Mouse (Mus musculus) G1E (cell line): ENCODE results near the gene Lims1. TPM values are rescaled to one million over a fixed set of nuclear protein-coding genes. Genes with fewer than 3 reads are reported as not detected.

Experiments used
- ATAC-seq: 2 replicates; pipeline ENCODE4 v1.8.0; 2016; ENCODE audit warnings: mild to moderate bottlenecking; ENCODE audit not compliant: insufficient number of reproducible peaks, poor library complexity, low FRiP score, severe bottlenecking; ENCODE audit errors: extremely low read depth
- DNase-seq: peaks from one replicate; pipeline ENCODE4 v3.0.0; 2012; ENCODE audit warnings: low spot score
- H3K27me3 ChIP-seq: 2 replicates; pipeline ENCODE4 v1.6.1; 2012; ENCODE audit warnings: mild to moderate bottlenecking, low read length, inconsistent platforms; ENCODE audit not compliant: insufficient read depth
- H3K36me3 ChIP-seq: replicated peaks from 2 replicates; pipeline ENCODE3; 2012; ENCODE audit warnings: mild to moderate bottlenecking, inconsistent platforms
- H3K4me1 ChIP-seq: 2 replicates; pipeline ENCODE4 v1.6.1; 2012; ENCODE audit warnings: low read depth, low read length, inconsistent platforms, mixed read lengths; ENCODE audit not compliant: insufficient read depth
- H3K4me3 ChIP-seq: 2 replicates; pipeline ENCODE4 v1.5.1; 2012; ENCODE audit warnings: low read depth, mild to moderate bottlenecking, inconsistent platforms, low read length, moderate library complexity, mixed read lengths
- H3K9me3 ChIP-seq: replicated peaks from 2 replicates; pipeline ENCODE4 v1.6.1; 2012; ENCODE audit warnings: inconsistent platforms
- CTCF ChIP-seq: IDR thresholded peaks from 2 replicates; pipeline ENCODE4 v1.5.1; 2012; ENCODE audit warnings: low read depth, low read length, inconsistent platforms, mixed read lengths
- GATA1 ChIP-seq: IDR thresholded peaks from 2 replicates; pipeline ENCODE4 v1.6.1; 2012; ENCODE audit warnings: borderline replicate concordance, low read length, inconsistent platforms, mixed read lengths
- GATA2 ChIP-seq: IDR thresholded peaks from 2 replicates; pipeline ENCODE4 v1.6.1; 2012; ENCODE audit warnings: low read depth, low read length, inconsistent platforms, borderline replicate concordance
- POLR2AphosphoS5 ChIP-seq: IDR thresholded peaks from 2 replicates; pipeline ENCODE4 v1.6.1; 2012; ENCODE audit warnings: low read depth, low read length, inconsistent platforms; ENCODE audit not compliant: insufficient replicate concordance
- TAL1 ChIP-seq: conservative IDR thresholded peaks from 2 replicates; pipeline ENCODE4 v1.6.1; 2012; ENCODE audit warnings: low read depth, low read length, inconsistent platforms, mixed read lengths
- polyA plus RNA-seq: library from polyadenylated mRNA; stranded (reverse); fragments of >175 nt; gene quantifications from 2 replicates; pipeline ENCODE4 v1.2.3, GENCODE M21; 2012
- total RNA-seq, 2 experiments: library from RNA; stranded (forward) in 1 of 2; stranded (reverse) in 1 of 2; fragments of 200-1000 nt in 1 of 2; fragments of >200 nt in 1 of 2; fragmentation: Nextera tagmentation in 1 of 2; gene quantifications; 2 replicates each; pipeline ENCODE4 v1.2.3; 2014 to 2017

The Lims1 gene
- total and polyA plus RNA-seq, 3 experiments: 1.6 to 81.3 (median 64.7) TPM

DNA sequence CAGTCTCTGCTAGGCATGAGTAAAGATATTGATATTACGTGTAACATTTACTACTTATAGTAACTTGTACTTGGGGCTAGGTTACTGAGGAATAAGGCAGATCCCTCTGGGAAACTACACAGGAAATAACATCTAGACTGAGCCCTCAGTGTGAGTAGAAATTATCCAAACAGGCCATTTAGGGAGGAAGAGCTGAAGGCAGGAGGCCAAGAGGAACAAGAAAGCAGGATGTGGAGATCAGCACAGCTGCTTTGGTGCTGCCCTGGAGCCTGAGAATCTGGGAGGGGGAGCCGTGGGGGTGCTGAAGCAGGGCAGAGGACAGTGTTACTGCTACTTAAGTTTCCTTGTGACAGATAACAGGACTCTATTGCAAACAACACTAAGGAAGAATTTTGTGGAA lies 18.4 kb downstream of the Lims1 start:
- H3K4me3 ChIP-seq: no peak overlapping the region
- no peak for ATAC-seq
- no peaks in the 10 kb centered on the region for H3K36me3 ChIP-seq
- TF ChIP-seq GATA1 (no peak), CTCF (no peak), POLR2AphosphoS5 (no peak), GATA2 (no peak), TAL1 (no peak)
- H3K4me1 ChIP-seq: no peaks in the 10 kb centered on the region
- H3K27me3 ChIP-seq: no peaks in the 10 kb centered on the region
- no peaks in the 10 kb centered on the region for H3K9me3 ChIP-seq
- DNase-seq: no peak

- Histone ChIP-seq H3K4me1 (no peaks in the 10 kb centered on the region), H3K4me3 (no peak overlapping the region), H3K36me3 (no peaks in the 10 kb centered on the region), H3K27me3 (no peaks in the 10 kb centered on the region), H3K9me3 (no peaks in the 10 kb centered on the region)
- no peak for TF ChIP-seq POLR2AphosphoS5
- TF ChIP-seq CTCF: no peak
- no peak for TF ChIP-seq GATA2
- no peak for TF ChIP-seq GATA1
- TF ChIP-seq TAL1: no peak
- ATAC-seq: no peak
- no peak for DNase-seq
Observed at GRCm38 (mm10) chr10:58342199-58342598, 18.9 kb downstream of the Lims1 start.

- Histone ChIP-seq H3K9me3 (no peaks in the 10 kb centered on the region), H3K36me3 (no peaks in the 10 kb centered on the region), H3K4me1 (no peaks in the 10 kb centered on the region), H3K27me3 (no peaks in the 10 kb centered on the region), H3K4me3 (no peak overlapping the region)
- ATAC-seq (no peak), DNase-seq (no peak)
- TF ChIP-seq GATA2 (no peak), POLR2AphosphoS5 (no peak), GATA1 (no peak), CTCF (no peak), TAL1 (no peak)
Observed at GRCm38 (mm10) chr10:58343552-58343951, 20.3 kb downstream of the Lims1 start.

DNA sequence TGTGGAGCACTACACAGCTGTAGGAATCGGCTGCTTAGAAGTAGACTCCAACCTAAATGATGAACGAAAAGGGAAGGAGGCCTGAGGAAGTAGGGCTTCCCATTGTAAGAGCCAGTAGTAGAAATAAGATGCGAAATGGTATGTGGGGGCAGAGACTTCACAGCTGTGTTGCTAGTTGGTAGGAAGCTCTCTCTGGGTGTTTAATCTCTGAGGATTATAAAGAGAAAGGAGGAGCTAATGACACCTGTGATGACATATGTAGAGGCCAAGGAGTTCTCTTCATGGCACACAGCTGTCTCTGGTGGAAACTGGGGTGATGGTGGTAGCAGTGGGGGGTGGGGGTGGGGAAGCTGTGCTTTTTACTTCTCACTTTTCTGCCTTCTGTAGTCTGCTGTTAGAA lies 27.3 kb downstream of the Lims1 start:
- DNase-seq (no peak), ATAC-seq (no peak)
- H3K4me3 ChIP-seq: no peak overlapping the region
- H3K27me3 ChIP-seq: no peaks in the 10 kb centered on the region
- no peak for TF ChIP-seq TAL1
- TF ChIP-seq CTCF: no peak
- TF ChIP-seq POLR2AphosphoS5: no peak
- TF ChIP-seq GATA1: no peak
- TF ChIP-seq GATA2: no peak
- peaks cover 6% of the 10 kb centered on the region; the same call in 1 of the 2 replicates for H3K4me1 ChIP-seq
- H3K36me3 ChIP-seq: no peaks in the 10 kb centered on the region
- H3K9me3 ChIP-seq: no peaks in the 10 kb centered on the region

GRCm38 (mm10) chr10:58351670-58352069 lies 28.4 kb downstream of the Lims1 start:
- no peak for ATAC-seq
- no peak overlapping the region for H3K4me3 ChIP-seq
- peaks cover 3% of the 10 kb centered on the region for H3K36me3 ChIP-seq
- TF ChIP-seq POLR2AphosphoS5: no peak
- TF ChIP-seq CTCF: no peak
- TF ChIP-seq TAL1: no peak
- no peak for TF ChIP-seq GATA1
- no peak for DNase-seq
- no peaks in the 10 kb centered on the region for H3K9me3 ChIP-seq
- H3K27me3 ChIP-seq: no peaks in the 10 kb centered on the region
- peaks cover 6% of the 10 kb centered on the region; the same call in 1 of the 2 replicates for H3K4me1 ChIP-seq

GRCm38 (mm10) chr10:58352364-58352763 lies 29.1 kb downstream of the Lims1 start:
- TF ChIP-seq TAL1: no peak
- no peak for TF ChIP-seq GATA2
- TF ChIP-seq GATA1: no peak
- TF ChIP-seq CTCF: no peak
- TF ChIP-seq POLR2AphosphoS5: no peak
- DNase-seq (no peak), ATAC-seq (no peak)
- H3K9me3 ChIP-seq: no peaks in the 10 kb centered on the region
- H3K4me1 ChIP-seq: peaks cover 6% of the 10 kb centered on the region; the same call in 1 of the 2 replicates
- H3K36me3 ChIP-seq: peaks cover 3% of the 10 kb centered on the region
- H3K4me3 ChIP-seq: no peak overlapping the region
- no peaks in the 10 kb centered on the region for H3K27me3 ChIP-seq

DNA sequence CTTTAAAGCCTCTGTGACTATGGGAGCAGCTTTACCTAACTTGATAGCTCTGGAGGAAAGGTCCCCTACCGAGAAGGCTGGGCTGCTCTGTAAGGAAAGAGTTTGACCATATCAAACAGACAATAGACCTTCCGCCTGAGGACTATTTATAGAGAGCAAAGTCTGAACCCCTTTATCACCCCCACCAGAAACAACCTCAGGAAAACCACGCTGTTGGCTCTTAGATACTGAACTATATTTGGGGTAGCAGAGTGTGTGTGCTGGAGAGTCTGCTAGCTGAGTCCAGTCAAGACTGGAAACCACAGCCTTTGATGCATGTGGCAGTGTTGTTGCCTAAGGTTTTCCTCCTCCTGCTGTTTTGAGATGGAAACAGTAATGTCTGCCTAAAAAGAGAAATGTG lies 31.3 kb downstream of the Lims1 start:
- peaks cover 3% of the 10 kb centered on the region for H3K36me3 ChIP-seq
- ATAC-seq (peak; percentile 70), DNase-seq (no peak)
- H3K27me3 ChIP-seq: no peaks in the 10 kb centered on the region
- peaks cover 6% of the 10 kb centered on the region; the same call in 1 of the 2 replicates for H3K4me1 ChIP-seq
- H3K9me3 ChIP-seq: no peaks in the 10 kb centered on the region
- H3K4me3 ChIP-seq: no peak overlapping the region
- TF ChIP-seq GATA2: no peak
- no peak for TF ChIP-seq CTCF
- no peak for TF ChIP-seq GATA1
- TF ChIP-seq TAL1: no peak
- no peak for TF ChIP-seq POLR2AphosphoS5
